Mouse (Mus musculus): Measurements from ENCODE around the gene Nek9. TPM values are rescaled to one million over a fixed set of nuclear protein-coding genes. Genes with fewer than 3 reads are reported as not detected.

Gene Nek9
- polyA plus RNA-seq, 1 experiment from 2014 or later = 26.4 TPM

- 93% methylated on average over 6 of the region's 6 CpGs for WGBS
- Histone ChIP-seq H3K9ac (no peak overlapping the region), H3K36me3 (peaks cover 29% of the 10 kb centered on the region), H3K4me2 (no peak overlapping the region), H3K27me3 (no peaks in the 10 kb centered on the region), H3K9me3 (no peaks in the 10 kb centered on the region), H3K27ac (no peak overlapping the region), H3K4me3 (no peak overlapping the region), H3K4me1 (peaks cover 7% of the 10 kb centered on the region)
- no peak for ATAC-seq (ENCODE audit: insufficient number of reproducible peaks, insufficient read depth, low FRiP score, low TSS enrichment, low read depth)
Observed at GRCm38 (mm10) chr12:85345559-85345958, 6.4 kb upstream of the Nek9 start.

GRCm38 (mm10) chr12:85344252-85344651, 5.1 kb upstream of the Nek9 start:
- WGBS = 34% methylated on average over 7 of the region's 7 CpGs
- peaks cover 20% of the 10 kb centered on the region for H3K36me3 ChIP-seq
- H3K4me2 ChIP-seq = 0 out of 2 replicates have a peak overlapping the region, but pooled peaks have one; percentile 19
- ATAC-seq (ENCODE audit: insufficient number of reproducible peaks, insufficient read depth, low FRiP score, low TSS enrichment, low read depth) = no peak
- H3K4me3 ChIP-seq = no peak overlapping the region
- no peak overlapping the region for H3K9ac ChIP-seq
- H3K9me3 ChIP-seq = no peaks in the 10 kb centered on the region
- no peaks in the 10 kb centered on the region for H3K27me3 ChIP-seq
- 0 out of 2 replicates have a peak overlapping the region, but pooled peaks have one; percentile 3 for H3K27ac ChIP-seq
- peaks cover 11% of the 10 kb centered on the region for H3K4me1 ChIP-seq

GRCm38 (mm10) chr12:85342310-85342709, 3.1 kb upstream of the Nek9 start:
- Histone ChIP-seq H3K9ac (no peak overlapping the region), H3K9me3 (no peaks in the 10 kb centered on the region), H3K4me2 (no peak overlapping the region), H3K27ac (no peak overlapping the region), H3K27me3 (no peaks in the 10 kb centered on the region), H3K36me3 (peaks cover 6% of the 10 kb centered on the region), H3K4me1 (peaks cover 22% of the 10 kb centered on the region), H3K4me3 (no peak overlapping the region)
- ATAC-seq (ENCODE audit: insufficient number of reproducible peaks, insufficient read depth, low FRiP score, low TSS enrichment, low read depth) = no peak
- WGBS = 66% methylated on average over 4 of the region's 4 CpGs

GRCm38 (mm10) chr12:85341131-85341530, 2.0 kb upstream of the Nek9 start:
- Histone ChIP-seq H3K27me3 (no peaks in the 10 kb centered on the region), H3K4me1 (peaks cover 23% of the 10 kb centered on the region), H3K4me2 (no peak overlapping the region), H3K9me3 (no peaks in the 10 kb centered on the region), H3K4me3 (no peak overlapping the region), H3K36me3 (peaks cover 11% of the 10 kb centered on the region), H3K9ac (no peak overlapping the region), H3K27ac (no peak overlapping the region)
- no peak for ATAC-seq (ENCODE audit: insufficient number of reproducible peaks, insufficient read depth, low FRiP score, low TSS enrichment, low read depth)
- 36% methylated on average over 1 of the region's 1 CpGs for whole genome bisulfite sequencing

- H3K9ac ChIP-seq = peak overlapping the region; percentile 52; the same call in 1 of the 2 replicates
- H3K27me3 ChIP-seq = no peaks in the 10 kb centered on the region
- H3K4me2 ChIP-seq = peak overlapping the region; percentile 68
- ATAC-seq (ENCODE audit: insufficient number of reproducible peaks, insufficient read depth, low FRiP score, low TSS enrichment, low read depth) = no peak
- WGBS = 45% methylated on average over 4 of the region's 4 CpGs
- peaks cover 16% of the 10 kb centered on the region for H3K36me3 ChIP-seq
- H3K9me3 ChIP-seq = no peaks in the 10 kb centered on the region
- peaks cover 22% of the 10 kb centered on the region for H3K4me1 ChIP-seq
- H3K4me3 ChIP-seq = peak overlapping the region; percentile 97
- no peak overlapping the region for H3K27ac ChIP-seq
Observed at GRCm38 (mm10) chr12:85339947-85340346, 785 bp upstream of the Nek9 start.

- peaks cover 17% of the 10 kb centered on the region for H3K4me1 ChIP-seq
- H3K4me3 ChIP-seq = peak overlapping the region; percentile 97
- no peaks in the 10 kb centered on the region for H3K27me3 ChIP-seq
- peaks cover 27% of the 10 kb centered on the region for H3K36me3 ChIP-seq
- H3K9me3 ChIP-seq = no peaks in the 10 kb centered on the region
- WGBS = 0% methylated on average over 30 of the region's 42 CpGs
- H3K27ac ChIP-seq = peak overlapping the region; percentile 90
- ATAC-seq (ENCODE audit: insufficient number of reproducible peaks, insufficient read depth, low FRiP score, low TSS enrichment, low read depth) = peak; percentile 13; the same call in 1 of the 2 replicates
- H3K9ac ChIP-seq = peak overlapping the region; percentile 99
- H3K4me2 ChIP-seq = peak overlapping the region; percentile 68
Observed at GRCm38 (mm10) chr12:85338815-85339214, 347 bp downstream of the Nek9 start.

GRCm38 (mm10) chr12:85337567-85338311, 1.4 kb downstream of the Nek9 start:
- Histone ChIP-seq H3K4me1 (peaks cover 17% of the 10 kb centered on the region), H3K27ac (no peak overlapping the region), H3K4me2 (peak overlapping the region; percentile 68), H3K4me3 (peak overlapping the region; percentile 97), H3K36me3 (peaks cover 36% of the 10 kb centered on the region), H3K9ac (peak overlapping the region; percentile 99), H3K27me3 (no peaks in the 10 kb centered on the region), H3K9me3 (no peaks in the 10 kb centered on the region)
- no peak for ATAC-seq (ENCODE audit: insufficient number of reproducible peaks, insufficient read depth, low FRiP score, low TSS enrichment, low read depth)
- 83% methylated on average over 6 of the region's 6 CpGs for WGBS

GRCm38 (mm10) chr12:85330153-85330552, 9.0 kb downstream of the Nek9 start:
- H3K36me3 ChIP-seq = peaks cover 79% of the 10 kb centered on the region
- no peak overlapping the region for H3K27ac ChIP-seq
- WGBS = 92% methylated on average over 7 of the region's 7 CpGs
- no peak overlapping the region for H3K4me3 ChIP-seq
- no peaks in the 10 kb centered on the region for H3K27me3 ChIP-seq
- ATAC-seq (ENCODE audit: insufficient number of reproducible peaks, insufficient read depth, low FRiP score, low TSS enrichment, low read depth) = no peak
- no peaks in the 10 kb centered on the region for H3K9me3 ChIP-seq
- H3K4me2 ChIP-seq = no peak overlapping the region
- no peaks in the 10 kb centered on the region for H3K4me1 ChIP-seq
- no peak overlapping the region for H3K9ac ChIP-seq

GRCm38 (mm10) chr12:85308651-85309050, 30.5 kb downstream of the Nek9 start:
- Histone ChIP-seq H3K36me3 (peaks cover 95% of the 10 kb centered on the region), H3K9ac (no peak overlapping the region), H3K4me2 (no peak overlapping the region), H3K4me3 (no peak overlapping the region), H3K27me3 (no peaks in the 10 kb centered on the region), H3K9me3 (no peaks in the 10 kb centered on the region), H3K4me1 (peaks cover 3% of the 10 kb centered on the region; the same call in 1 of the 2 replicates), H3K27ac (no peak overlapping the region)
- WGBS = 71% methylated on average over 3 of the region's 3 CpGs
- no peak for ATAC-seq (ENCODE audit: insufficient number of reproducible peaks, insufficient read depth, low FRiP score, low TSS enrichment, low read depth)

GRCm38 (mm10) chr12:85305247-85305892, 33.8 kb downstream of the Nek9 start:
- ATAC-seq (ENCODE audit: insufficient number of reproducible peaks, insufficient read depth, low FRiP score, low TSS enrichment, low read depth) = no peak
- Histone ChIP-seq H3K9ac (no peak overlapping the region), H3K27me3 (no peaks in the 10 kb centered on the region), H3K4me1 (peaks cover 3% of the 10 kb centered on the region; the same call in 1 of the 2 replicates), H3K4me2 (no peak overlapping the region), H3K9me3 (no peaks in the 10 kb centered on the region), H3K27ac (no peak overlapping the region), H3K36me3 (peaks cover 93% of the 10 kb centered on the region), H3K4me3 (no peak overlapping the region)
- 44% methylated on average over 16 of the region's 16 CpGs for WGBS

- no peak for ATAC-seq (ENCODE audit: insufficient number of reproducible peaks, insufficient read depth, low FRiP score, low TSS enrichment, low read depth)
- Histone ChIP-seq H3K27me3 (no peaks in the 10 kb centered on the region), H3K4me1 (peaks cover 3% of the 10 kb centered on the region; the same call in 1 of the 2 replicates), H3K9ac (no peak overlapping the region), H3K9me3 (no peaks in the 10 kb centered on the region), H3K4me3 (no peak overlapping the region), H3K27ac (no peak overlapping the region), H3K36me3 (peaks cover 93% of the 10 kb centered on the region), H3K4me2 (no peak overlapping the region)
- 61% methylated on average over 4 of the region's 4 CpGs for WGBS
Observed at GRCm38 (mm10) chr12:85304725-85305124, 34.4 kb downstream of the Nek9 start.

GRCm38 (mm10) chr12:85303256-85303655, 35.9 kb downstream of the Nek9 start:
- Histone ChIP-seq H3K36me3 (peaks cover 87% of the 10 kb centered on the region), H3K4me3 (no peak overlapping the region), H3K9me3 (no peaks in the 10 kb centered on the region), H3K27ac (no peak overlapping the region), H3K4me1 (peaks cover 4% of the 10 kb centered on the region), H3K4me2 (no peak overlapping the region), H3K9ac (no peak overlapping the region), H3K27me3 (no peaks in the 10 kb centered on the region)
- WGBS = 85% methylated on average over 2 of the region's 2 CpGs
- no peak for ATAC-seq (ENCODE audit: insufficient number of reproducible peaks, insufficient read depth, low FRiP score, low TSS enrichment, low read depth)
